Mouse (Mus musculus) liver, adult 2 months (tissue): Measurements from ENCODE around the gene Cdkn2a. TPM values are rescaled to one million over a fixed set of nuclear protein-coding genes. Genes with fewer than 3 reads are reported as not detected.

Source experiments
- DNase-seq: peaks from one replicate; pipeline ENCODE4 v3.0.0-alpha.2; 2011; ENCODE audit warnings: low read depth, low spot score; ENCODE audit errors: extremely low read depth
- H3K27ac ChIP-seq: fragments of 200-500 bp; replicated peaks from 2 replicates; pipeline ENCODE4 v1.5.1; 2012; ENCODE audit warnings: low read depth, mild to moderate bottlenecking, control low read depth, inconsistent platforms, low read length; ENCODE audit not compliant: insufficient read depth
- H3K27me3 ChIP-seq: fragments of 200-500 bp; 2 replicates; pipeline ENCODE4 v1.6.1; 2012; ENCODE audit warnings: mild to moderate bottlenecking, moderate library complexity, low read length, inconsistent platforms; ENCODE audit not compliant: control insufficient read depth, insufficient read depth
- H3K36me3 ChIP-seq: fragments of 200-500 bp; 2 replicates; pipeline ENCODE4 v1.6.1; 2012; ENCODE audit warnings: low read length, inconsistent platforms; ENCODE audit not compliant: control insufficient read depth, insufficient read depth
- H3K4me1 ChIP-seq: fragments of 200-500 bp; 2 replicates; pipeline ENCODE4 v1.6.1; 2011; ENCODE audit warnings: low read length; ENCODE audit not compliant: control insufficient read depth, insufficient read depth
- H3K4me3 ChIP-seq: fragments of 200-500 bp; 2 replicates; pipeline ENCODE4 v1.5.1; 2011; ENCODE audit warnings: low read depth, mild to moderate bottlenecking, control low read depth, low read length, moderate library complexity; ENCODE audit not compliant: insufficient read depth
- H3K79me2 ChIP-seq: fragments of 200-500 bp; 2 replicates; pipeline ENCODE4 v1.6.1; 2012; ENCODE audit warnings: inconsistent platforms, mild to moderate bottlenecking, low read length, moderate library complexity; ENCODE audit not compliant: control insufficient read depth, insufficient read depth
- H3K9ac ChIP-seq: fragments of 200-500 bp; 2 replicates; pipeline ENCODE4 v1.6.1; 2012; ENCODE audit warnings: low read depth, mild to moderate bottlenecking, control low read depth, inconsistent platforms, low read length
- CTCF ChIP-seq: fragments of 200-500 bp; IDR thresholded peaks from 2 replicates; pipeline ENCODE4 v1.5.1; 2011; ENCODE audit warnings: low read depth, low read length, control low read depth
- POLR2A ChIP-seq: fragments of 200-500 bp; IDR thresholded peaks from 2 replicates; pipeline ENCODE4 v1.6.1; 2011; ENCODE audit warnings: low read length, control low read depth; ENCODE audit not compliant: insufficient read depth; ENCODE audit errors: extremely low read depth
- WGBS: fragments of 180-500 bp; shearing (Covaris S2); methylation state at CpG from one replicate; pipeline ENCODE4 v1.1.7; 2018; 5-methylcytosine and 5-hydroxymethylcytosine counted together
- polyA plus RNA-seq: library from polyadenylated mRNA; depleted of rRNA; stranded (reverse); fragments of >200 nt; gene quantifications from 2 replicates; pipeline ENCODE4 v1.2.3, GENCODE M21; 2012; rRNA removed
- total RNA-seq: library from RNA; depleted of rRNA; stranded (reverse); fragments of >200 nt; gene quantifications from 2 replicates; pipeline ENCODE4 v1.2.3, GENCODE M21; 2014; rRNA removed

Gene Cdkn2a
- total RNA-seq (0.37 TPM in 1 of 2 replicates, not detected in the other), polyA plus RNA-seq (0.16 TPM in 1 of 2 replicates, not detected in the other)

DNA sequence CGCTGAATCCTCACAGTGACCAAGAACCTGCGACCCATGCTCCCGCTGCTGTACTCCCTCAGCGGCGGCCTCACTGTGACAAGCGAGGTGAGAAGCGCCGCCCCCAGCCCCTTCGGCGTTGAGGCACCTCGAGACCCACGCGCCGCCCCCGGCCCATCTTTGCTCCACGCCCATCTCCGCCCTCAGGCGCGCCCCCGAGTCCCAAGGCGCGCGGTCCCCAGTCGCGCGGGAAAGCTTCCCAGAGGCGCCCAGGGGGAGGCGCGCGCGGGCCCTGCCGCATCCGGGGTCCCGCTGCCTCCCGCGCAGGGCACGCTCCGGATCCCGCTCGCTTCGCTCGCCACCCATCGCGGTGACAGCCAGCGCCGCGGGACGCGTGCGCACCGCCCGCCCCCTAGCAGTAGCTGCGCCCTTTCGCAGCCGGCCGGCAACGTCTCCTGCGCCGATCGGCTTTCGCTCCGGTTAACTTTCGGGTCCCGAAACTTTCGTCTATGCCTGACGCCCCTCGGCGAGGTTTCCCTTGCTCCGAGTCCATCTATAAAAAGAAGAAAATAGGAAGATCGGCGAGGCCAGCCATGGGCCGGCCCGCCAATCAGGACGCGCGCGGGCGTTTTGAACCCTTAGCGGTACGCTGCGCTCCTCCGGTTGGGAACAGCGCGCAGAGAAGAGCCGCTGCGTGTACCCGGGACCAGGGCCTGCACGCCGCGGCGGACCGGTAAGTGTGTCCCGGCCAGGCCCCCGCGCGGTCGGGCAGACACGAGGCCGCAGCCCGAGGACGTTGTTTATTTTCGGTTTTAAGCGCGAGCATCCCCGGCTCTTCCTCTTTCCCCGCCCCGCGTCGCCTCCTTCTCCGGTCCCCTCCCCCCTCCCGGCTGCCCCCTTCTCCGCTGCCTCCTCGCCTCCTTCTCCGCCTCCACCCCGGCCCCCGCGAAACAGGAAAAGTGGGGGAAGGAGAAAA lies at the start of gene Cdkn2a:
Gene Cdkn2a (minus strand): TSS at position 168 of the 955 bp plus-strand sequence.
- 1% methylated on average over 112 of the region's 117 CpGs for WGBS

DNA sequence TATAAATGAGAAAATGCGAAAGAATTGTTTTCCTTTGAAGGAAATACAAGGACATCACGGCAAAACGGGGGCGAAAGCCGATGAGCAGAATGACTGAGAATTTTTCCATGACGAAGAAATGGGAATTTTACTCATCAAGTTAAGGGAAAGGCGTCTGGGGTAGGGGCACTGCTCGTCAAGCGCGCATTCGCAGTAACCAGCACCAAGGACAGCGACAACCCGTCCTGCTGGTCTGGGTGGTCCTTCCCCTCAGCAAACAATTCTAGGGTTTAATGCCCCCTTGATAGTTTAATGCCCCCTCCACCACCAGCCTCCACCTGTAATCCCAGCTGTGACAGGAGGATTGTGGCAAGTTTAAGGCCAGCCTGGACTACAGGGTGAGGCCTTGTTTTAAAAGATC lies 19.0 kb upstream of the Cdkn2a start:
- no peak for TF ChIP-seq CTCF
- Histone ChIP-seq H3K9ac (no peak overlapping the region), H3K27me3 (peaks cover 4% of the 10 kb centered on the region), H3K27ac (no peak overlapping the region), H3K4me1 (peaks cover 2% of the 10 kb centered on the region; the same call in 1 of the 2 replicates), H3K36me3 (no peaks in the 10 kb centered on the region), H3K4me3 (no peak overlapping the region), H3K79me2 (no peaks in the 10 kb centered on the region)
- no peak for DNase-seq
- 25% methylated on average over 13 of the region's 13 CpGs for WGBS

More for the DNA sequence above, at the start of gene Cdkn2a:
- TF ChIP-seq POLR2A (no peak), CTCF (no peak)
- Histone ChIP-seq H3K4me3 (peak within 1 kb of the TSS; percentile 84), H3K27ac (no peak within 1 kb of the TSS), H3K36me3 (no peaks in the 10 kb centered on the region), H3K4me1 (no peaks in the 10 kb centered on the region), H3K79me2 (no peaks in the 10 kb centered on the region), H3K27me3 (peaks cover 18% of the 10 kb centered on the region), H3K9ac (peak within 1 kb of the TSS; percentile 49)
- no peak for DNase-seq

DNA sequence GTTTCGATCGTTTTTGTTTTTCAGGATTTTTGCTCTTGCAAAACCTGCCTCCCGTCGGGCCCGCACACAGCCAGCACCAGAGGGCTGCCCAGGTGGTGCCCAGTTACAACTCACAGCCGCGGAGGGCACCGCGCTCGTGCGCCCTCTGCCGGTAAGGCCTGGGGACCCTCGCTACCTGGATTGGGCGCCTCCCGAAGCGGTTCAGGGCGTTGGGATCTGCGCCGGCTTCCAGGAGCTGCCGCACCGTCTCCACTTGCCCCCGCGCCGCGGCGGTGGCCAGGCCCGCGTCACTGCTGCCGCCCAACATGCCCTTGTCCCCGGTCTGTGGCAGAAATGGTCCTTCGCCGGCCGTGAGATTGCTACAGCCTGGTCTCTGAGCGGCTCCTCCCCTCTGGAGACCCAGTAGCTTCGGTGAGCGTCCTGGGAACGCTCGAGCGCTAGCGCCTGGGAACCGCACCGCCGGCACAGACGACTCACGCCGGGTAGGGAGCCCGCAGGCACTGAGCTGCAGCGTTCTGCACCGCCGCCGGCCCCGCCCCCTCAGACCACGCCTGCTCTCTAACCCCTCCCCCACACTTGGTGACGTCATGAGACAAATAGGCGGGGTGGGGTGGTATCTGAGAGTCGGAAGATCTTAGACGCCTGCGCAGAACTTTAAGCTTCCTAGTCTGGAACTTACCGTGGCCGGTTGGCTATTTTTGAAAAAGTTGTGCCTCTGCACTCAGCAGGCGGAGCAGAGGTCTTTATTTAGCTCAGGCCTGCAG lies 16.2 kb upstream of the Cdkn2a start, which contains the start of gene Cdkn2b:
Gene Cdkn2b (minus strand): TSS at position 549 of the 764 bp plus-strand sequence.
- peak; percentile 78 for DNase-seq
- Histone ChIP-seq H3K36me3 (no peaks in the 10 kb centered on the region), H3K79me2 (no peaks in the 10 kb centered on the region), H3K27ac (peak within 1 kb of the TSS; percentile 10; the same call in 1 of the 2 replicates), H3K4me3 (peak within 1 kb of the TSS; percentile 74), H3K9ac (peak within 1 kb of the TSS; percentile 77), H3K27me3 (peaks cover 16% of the 10 kb centered on the region), H3K4me1 (peaks cover 2% of the 10 kb centered on the region; the same call in 1 of the 2 replicates)
- 1% methylated on average over 61 of the region's 61 CpGs for WGBS
- TF ChIP-seq CTCF (peak; percentile 90), POLR2A (no peak)

DNA sequence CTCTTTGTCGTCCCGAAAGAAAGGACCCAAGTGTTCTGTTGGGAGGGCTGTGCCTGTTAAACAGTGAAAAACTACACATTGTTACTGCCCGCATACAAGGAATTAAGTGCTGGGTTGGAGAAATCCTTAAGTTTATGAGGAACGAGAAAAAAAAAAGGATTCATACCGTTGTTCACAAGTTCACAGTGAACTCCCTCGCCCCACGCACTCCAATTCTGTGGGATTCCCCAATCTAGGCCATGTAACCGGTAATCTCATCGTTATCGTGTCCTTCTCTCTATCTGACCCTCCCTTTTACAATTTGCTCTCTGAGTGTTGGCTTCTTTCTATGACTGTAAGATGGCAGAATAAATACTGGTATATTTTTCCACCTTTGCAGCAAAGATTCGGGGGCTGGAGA lies 15.5 kb upstream of the Cdkn2a start:
- H3K4me1 ChIP-seq = peaks cover 2% of the 10 kb centered on the region; the same call in 1 of the 2 replicates
- H3K9ac ChIP-seq = no peak overlapping the region
- no peaks in the 10 kb centered on the region for H3K79me2 ChIP-seq
- TF ChIP-seq CTCF (no peak), POLR2A (no peak)
- DNase-seq = no peak
- no peak overlapping the region for H3K27ac ChIP-seq
- 13% methylated on average over 11 of the region's 11 CpGs for WGBS
- peak overlapping the region; percentile 74; the same call in 1 of the 2 replicates for H3K4me3 ChIP-seq
- no peaks in the 10 kb centered on the region for H3K36me3 ChIP-seq
- H3K27me3 ChIP-seq = peaks cover 16% of the 10 kb centered on the region

DNA sequence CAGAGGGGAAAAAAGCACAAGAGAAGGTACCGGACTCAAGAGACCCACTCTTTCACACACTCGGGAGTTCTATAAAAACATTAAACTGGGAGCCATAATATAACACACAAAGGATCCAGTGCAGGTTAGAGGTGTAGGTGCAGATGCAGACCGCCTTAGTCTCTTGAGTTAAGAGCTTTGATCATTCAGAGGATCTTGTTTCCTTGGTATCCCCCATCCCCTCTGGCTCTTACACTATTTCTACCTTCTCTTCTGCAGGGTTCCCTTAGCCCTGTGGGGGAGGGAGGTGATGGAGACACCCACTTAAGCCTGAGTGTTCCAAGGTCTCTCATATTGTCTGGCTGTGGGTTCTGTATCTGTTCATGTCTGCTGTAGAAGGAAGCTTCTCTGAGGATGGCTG lies 13.5 kb upstream of the Cdkn2a start:
- Histone ChIP-seq H3K4me3 (no peak overlapping the region), H3K9ac (no peak overlapping the region), H3K4me1 (peaks cover 2% of the 10 kb centered on the region; the same call in 1 of the 2 replicates), H3K27me3 (peaks cover 19% of the 10 kb centered on the region), H3K27ac (no peak overlapping the region), H3K79me2 (no peaks in the 10 kb centered on the region), H3K36me3 (no peaks in the 10 kb centered on the region)
- no peak for DNase-seq
- 46% methylated on average over 3 of the region's 3 CpGs for WGBS
- TF ChIP-seq CTCF (no peak), POLR2A (no peak)
